In the genomic region with DNA sequence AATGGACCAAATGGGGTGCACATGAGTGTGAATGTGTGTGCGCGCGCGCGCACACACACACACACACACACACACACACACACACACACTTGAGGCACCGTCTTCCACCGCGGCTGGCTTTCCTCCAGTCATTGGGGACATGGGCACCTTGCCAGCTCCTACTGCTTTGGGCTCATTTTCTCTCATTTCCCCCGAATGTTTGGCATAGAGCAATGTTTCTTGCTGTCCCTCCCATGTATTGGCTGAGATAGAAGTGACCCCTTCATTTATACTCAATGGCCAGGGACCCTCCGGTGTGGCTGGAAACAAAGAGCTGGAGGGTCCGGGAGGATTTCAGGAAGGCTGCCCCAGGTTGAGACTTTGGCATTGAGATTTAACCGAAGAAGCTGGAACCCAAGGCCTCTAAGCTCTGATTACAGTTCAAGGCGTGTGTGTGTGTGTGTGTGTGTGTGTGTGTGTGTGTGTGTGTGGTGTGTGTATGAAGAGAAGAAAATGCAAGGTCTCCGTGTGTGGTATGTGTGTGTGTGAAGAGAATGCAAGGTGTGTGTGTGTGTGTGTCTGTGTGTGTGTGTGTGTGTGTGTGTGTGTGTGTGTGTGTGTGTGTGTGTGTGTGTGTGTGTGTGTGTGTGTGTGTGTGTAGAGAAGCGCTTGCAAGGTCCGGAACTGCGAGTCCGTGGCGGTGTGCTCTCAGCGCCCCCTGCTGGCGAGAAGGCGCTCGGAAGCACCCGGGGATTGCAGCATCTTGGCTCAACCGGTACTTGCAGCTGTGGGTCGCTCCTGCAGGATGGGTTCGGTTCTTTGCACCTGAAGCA, we compare ENCODE assay signal across 8 mouse cellular contexts. TPM values are rescaled to one million over a fixed set of nuclear protein-coding genes. Genes with fewer than 3 reads are reported as not detected.
DNase-seq lines count a peak whose midpoint lies in the region; ATAC-seq lines count a peak whose summit lies in the region.

No protein-coding gene starts in this region.

- H3K9me3 ChIP-seq in hindbrain, embryonic 11.5 days (ENCODE audit: control insufficient read depth, low read length) = no peaks in the 10 kb centered on the region

- H3K36me3 ChIP-seq in hindbrain, embryonic 11.5 days (ENCODE audit: control insufficient read depth, insufficient read depth, low read length) = no peaks in the 10 kb centered on the region

- H3K4me3 ChIP-seq in hindbrain, embryonic 11.5 days (ENCODE audit: low read depth, low read length) = no peak overlapping the region

- ATAC-seq in hindbrain, embryonic 11.5 days (ENCODE audit: low FRiP score) = no peak

- H3K9ac ChIP-seq in hindbrain, embryonic 11.5 days (ENCODE audit: low read depth, low read length) = no peak overlapping the region

- no peaks in the 10 kb centered on the region for H3K27me3 ChIP-seq in hindbrain, embryonic 11.5 days (ENCODE audit: control insufficient read depth, insufficient read depth, low read length)

- H3K27ac ChIP-seq in hindbrain, embryonic 11.5 days (ENCODE audit: low read depth, low read length) = no peak overlapping the region

- no peaks in the 10 kb centered on the region for H3K4me1 ChIP-seq in hindbrain, embryonic 11.5 days (replicated peaks; ENCODE audit: control insufficient read depth, insufficient read depth, low read length)

- peak; percentile 71 for DNase-seq in Muller cell, postnatal 12 days (ENCODE audit: inconsistent ontology term)
- peak; percentile 76 for DNase-seq in cerebellum, adult 9-10 months
- peak; percentile 69 to 81 for DNase-seq in frontal cortex, postnatal 10 days (ENCODE audit: low spot score in 2 of 2)
- peak; percentile 87 for DNase-seq in hindbrain, embryonic 11.5 days (ENCODE audit: low spot score)
- DNase-seq in layer of hippocampus, postnatal 25 days (ENCODE audit: extremely low spot score in 1 of 2, low spot score in 1 of 2) = peak; percentile 80 to 90
- DNase-seq in lung, postnatal 10 days = peak; percentile 87
- DNase-seq in ovary, postnatal 36 days (ENCODE audit: low spot score) = peak; percentile 82
- peak; percentile 18 to 75 for DNase-seq in thymus, postnatal 10 days (ENCODE audit: low spot score in 2 of 2)

- 48% methylated on average over 26 of the region's 27 CpGs for whole genome bisulfite sequencing in hindbrain, embryonic 11.5 days

- no peak overlapping the region for H3K4me2 ChIP-seq in hindbrain, embryonic 11.5 days (replicated peaks; ENCODE audit: low read depth, low read length)

RNA-seq across cellular contexts. Expression of gene Adpgk, which starts 9.3 kb away (rescaled TPM):
- polyA plus RNA-seq in hindbrain, embryonic 11.5 days (2014; fragmentation: Nextera tagmentation; extraction: Ambion mirVana) = 40.9 and 44.0 TPM in 2 replicates
- total RNA-seq in layer of hippocampus, postnatal 25 days (2021) = 10 to 100 TPM; 16.2 to 16.6 TPM
